Mouse (Mus musculus): ENCODE results near the gene Akap7. TPM values are rescaled to one million over a fixed set of nuclear protein-coding genes. Genes with fewer than 3 reads are reported as not detected.

The Akap7 gene
- polyA plus RNA-seq, 1 experiment from 2014 or later: 19.6 TPM

- no peaks in the 10 kb centered on the region for H3K27me3 ChIP-seq
- no peaks in the 10 kb centered on the region for H3K36me3 ChIP-seq
- H3K4me3 ChIP-seq: no peak overlapping the region
- no peak overlapping the region for H3K27ac ChIP-seq
- H3K9ac ChIP-seq: no peak overlapping the region
- H3K4me2 ChIP-seq (replicated peaks): no peak overlapping the region
- ATAC-seq (ENCODE audit: low FRiP score, low read depth): no peak
- peaks cover 28% of the 10 kb centered on the region for H3K4me1 ChIP-seq
- 71% methylated on average over 5 of the region's 5 CpGs for WGBS
- no peaks in the 10 kb centered on the region for H3K9me3 ChIP-seq
These were observed 10.7 kb upstream of the Akap7 start for GRCm38 (mm10) chr10:25318405-25318804.

- Histone ChIP-seq H3K27me3 (no peaks in the 10 kb centered on the region), H3K4me1 (peaks cover 28% of the 10 kb centered on the region), H3K4me2 (replicated peaks) (no peak overlapping the region), H3K9me3 (no peaks in the 10 kb centered on the region), H3K36me3 (no peaks in the 10 kb centered on the region), H3K27ac (no peak overlapping the region), H3K9ac (no peak overlapping the region), H3K4me3 (no peak overlapping the region)
- ATAC-seq (ENCODE audit: low FRiP score, low read depth): no peak
These were observed 10.0 kb upstream of the Akap7 start for GRCm38 (mm10) chr10:25317665-25318064.

GRCm38 (mm10) chr10:25313856-25314584 lies 6.3 kb upstream of the Akap7 start:
- H3K27me3 ChIP-seq: no peaks in the 10 kb centered on the region
- no peak overlapping the region for H3K4me3 ChIP-seq
- H3K4me2 ChIP-seq (replicated peaks): peak overlapping the region; percentile 50
- no peak overlapping the region for H3K27ac ChIP-seq
- peaks cover 24% of the 10 kb centered on the region for H3K4me1 ChIP-seq
- H3K9ac ChIP-seq: no peak overlapping the region
- peak; percentile 79 for ATAC-seq (ENCODE audit: low FRiP score, low read depth)
- no peaks in the 10 kb centered on the region for H3K9me3 ChIP-seq
- 2% methylated on average over 17 of the region's 17 CpGs for WGBS
- H3K36me3 ChIP-seq: no peaks in the 10 kb centered on the region

GRCm38 (mm10) chr10:25311554-25312212 lies 4.0 kb upstream of the Akap7 start:
- no peak for ATAC-seq (ENCODE audit: low FRiP score, low read depth)
- H3K4me1 ChIP-seq: peaks cover 13% of the 10 kb centered on the region
- H3K27ac ChIP-seq: no peak overlapping the region
- no peak overlapping the region for H3K9ac ChIP-seq
- 71% methylated on average over 9 of the region's 9 CpGs for whole genome bisulfite sequencing
- no peak overlapping the region for H3K4me3 ChIP-seq
- no peaks in the 10 kb centered on the region for H3K36me3 ChIP-seq
- no peaks in the 10 kb centered on the region for H3K27me3 ChIP-seq
- H3K4me2 ChIP-seq (replicated peaks): no peak overlapping the region
- no peaks in the 10 kb centered on the region for H3K9me3 ChIP-seq

- H3K27ac ChIP-seq: no peak overlapping the region
- H3K36me3 ChIP-seq: no peaks in the 10 kb centered on the region
- no peaks in the 10 kb centered on the region for H3K27me3 ChIP-seq
- peaks cover 13% of the 10 kb centered on the region for H3K4me1 ChIP-seq
- no peak overlapping the region for H3K9ac ChIP-seq
- WGBS: 78% methylated on average over 4 of the region's 4 CpGs
- H3K9me3 ChIP-seq: no peaks in the 10 kb centered on the region
- no peak overlapping the region for H3K4me3 ChIP-seq
- ATAC-seq (ENCODE audit: low FRiP score, low read depth): no peak
- no peak overlapping the region for H3K4me2 ChIP-seq (replicated peaks)
These were observed 3.1 kb upstream of the Akap7 start for GRCm38 (mm10) chr10:25310736-25311135.

GRCm38 (mm10) chr10:25309996-25310395 lies 2.3 kb upstream of the Akap7 start:
- H3K4me3 ChIP-seq: no peak overlapping the region
- no peak overlapping the region for H3K4me2 ChIP-seq (replicated peaks)
- no peak overlapping the region for H3K9ac ChIP-seq
- no peaks in the 10 kb centered on the region for H3K27me3 ChIP-seq
- no peaks in the 10 kb centered on the region for H3K9me3 ChIP-seq
- ATAC-seq (ENCODE audit: low FRiP score, low read depth): no peak
- WGBS: 75% methylated on average over 5 of the region's 5 CpGs
- H3K27ac ChIP-seq: no peak overlapping the region
- H3K36me3 ChIP-seq: no peaks in the 10 kb centered on the region
- H3K4me1 ChIP-seq: peaks cover 12% of the 10 kb centered on the region

GRCm38 (mm10) chr10:25305146-25305545 lies 2.5 kb downstream of the Akap7 start:
- no peak for ATAC-seq (ENCODE audit: low FRiP score, low read depth)
- Histone ChIP-seq H3K4me1 (peaks cover 5% of the 10 kb centered on the region; the same call in 1 of the 2 replicates), H3K27ac (no peak overlapping the region), H3K4me3 (no peak overlapping the region), H3K4me2 (replicated peaks) (no peak overlapping the region), H3K27me3 (no peaks in the 10 kb centered on the region), H3K9ac (no peak overlapping the region), H3K9me3 (no peaks in the 10 kb centered on the region), H3K36me3 (no peaks in the 10 kb centered on the region)
- 65% methylated on average over 6 of the region's 6 CpGs for WGBS

GRCm38 (mm10) chr10:25304608-25305007 lies 3.1 kb downstream of the Akap7 start:
- no peaks in the 10 kb centered on the region for H3K36me3 ChIP-seq
- no peak for ATAC-seq (ENCODE audit: low FRiP score, low read depth)
- H3K9ac ChIP-seq: no peak overlapping the region
- H3K27ac ChIP-seq: no peak overlapping the region
- H3K4me1 ChIP-seq: peaks cover 5% of the 10 kb centered on the region; the same call in 1 of the 2 replicates
- H3K4me3 ChIP-seq: no peak overlapping the region
- H3K4me2 ChIP-seq (replicated peaks): no peak overlapping the region
- no peaks in the 10 kb centered on the region for H3K27me3 ChIP-seq
- 91% methylated on average over 2 of the region's 2 CpGs for WGBS
- no peaks in the 10 kb centered on the region for H3K9me3 ChIP-seq

- no peaks in the 10 kb centered on the region for H3K9me3 ChIP-seq
- H3K4me3 ChIP-seq: no peak overlapping the region
- no peak overlapping the region for H3K27ac ChIP-seq
- no peaks in the 10 kb centered on the region for H3K36me3 ChIP-seq
- ATAC-seq (ENCODE audit: low FRiP score, low read depth): no peak
- 95% methylated on average over 15 of the region's 15 CpGs for WGBS
- no peak overlapping the region for H3K4me2 ChIP-seq (replicated peaks)
- H3K27me3 ChIP-seq: no peaks in the 10 kb centered on the region
- peaks cover 34% of the 10 kb centered on the region for H3K4me1 ChIP-seq
- no peak overlapping the region for H3K9ac ChIP-seq
These were observed 8.6 kb downstream of the Akap7 start for GRCm38 (mm10) chr10:25299031-25299529.

- Histone ChIP-seq H3K27ac (peak overlapping the region; percentile 6; the same call in 1 of the 2 replicates), H3K27me3 (no peaks in the 10 kb centered on the region), H3K4me1 (peaks cover 38% of the 10 kb centered on the region), H3K4me2 (replicated peaks) (peak overlapping the region; percentile 58), H3K4me3 (peak overlapping the region; percentile 63; the same call in 1 of the 2 replicates), H3K36me3 (no peaks in the 10 kb centered on the region), H3K9ac (peak overlapping the region; percentile 84; the same call in 1 of the 2 replicates), H3K9me3 (no peaks in the 10 kb centered on the region)
- no peak for ATAC-seq (ENCODE audit: low FRiP score, low read depth)
- WGBS: 93% methylated on average over 4 of the region's 4 CpGs
These were observed 9.4 kb downstream of the Akap7 start for GRCm38 (mm10) chr10:25298264-25298671.

GRCm38 (mm10) chr10:25297666-25298263 lies 9.9 kb downstream of the Akap7 start:
- 27% methylated on average over 12 of the region's 12 CpGs for WGBS
- Histone ChIP-seq H3K9ac (peak overlapping the region; percentile 84), H3K36me3 (no peaks in the 10 kb centered on the region), H3K27ac (peak overlapping the region; percentile 11; the same call in 1 of the 2 replicates), H3K4me1 (peaks cover 38% of the 10 kb centered on the region), H3K9me3 (no peaks in the 10 kb centered on the region), H3K4me3 (peak overlapping the region; percentile 63), H3K4me2 (replicated peaks) (peak overlapping the region; percentile 58), H3K27me3 (no peaks in the 10 kb centered on the region)
- no peak for ATAC-seq (ENCODE audit: low FRiP score, low read depth)

All from limb, embryonic 13.5 days (tissue).